Mouse (Mus musculus): ENCODE data around the gene Dkkl1. TPM values are rescaled to one million over a fixed set of nuclear protein-coding genes. Genes with fewer than 3 reads are reported as not detected.

The Dkkl1 gene
- polyA plus RNA-seq, 1 experiment = 0.51 TPM

- Histone ChIP-seq H3K4me3 (replicated peaks; ENCODE audit: insufficient read depth, low read depth, low read length) (no peak overlapping the region), H3K27ac (ENCODE audit: insufficient read depth, low read length) (no peak overlapping the region), H3K4me1 (ENCODE audit: control insufficient read depth, insufficient read depth, low read length) (no peaks in the 10 kb centered on the region; the same call in 1 of the 2 replicates), H3K27me3 (ENCODE audit: control insufficient read depth, insufficient read depth, low read length) (peaks cover 2% of the 10 kb centered on the region; the same call in 1 of the 2 replicates)
- TF ChIP-seq CTCF (IDR thresholded peaks at IDR 0.05; ENCODE audit: borderline replicate concordance, insufficient read depth, low read depth, low read length) (no peak), POLR2A (IDR thresholded peaks at IDR 0.05; ENCODE audit: borderline replicate concordance, insufficient read depth, low read length) (no peak)
- WGBS = 81% methylated on average over 10 of the region's 10 CpGs
- DNase-seq = no peak
Measured at GRCm38 (mm10) chr7:45211070-45211469, 877 bp downstream of the Dkkl1 start.

- H3K27me3 ChIP-seq (ENCODE audit: control insufficient read depth, insufficient read depth, low read length) = no peaks in the 10 kb centered on the region; the same call in 1 of the 2 replicates
- no peak for DNase-seq
- 83% methylated on average over 6 of the region's 6 CpGs for WGBS
- no peak overlapping the region for H3K27ac ChIP-seq (ENCODE audit: insufficient read depth, low read length)
- no peak overlapping the region for H3K4me3 ChIP-seq (replicated peaks; ENCODE audit: insufficient read depth, low read depth, low read length)
- TF ChIP-seq POLR2A (IDR thresholded peaks at IDR 0.05; ENCODE audit: borderline replicate concordance, insufficient read depth, low read length) = no peak
- no peak for TF ChIP-seq CTCF (IDR thresholded peaks at IDR 0.05; ENCODE audit: borderline replicate concordance, insufficient read depth, low read depth, low read length)
- H3K4me1 ChIP-seq (ENCODE audit: control insufficient read depth, insufficient read depth, low read length) = no peaks in the 10 kb centered on the region; the same call in 1 of the 2 replicates
Measured at GRCm38 (mm10) chr7:45208260-45208659, 3.7 kb downstream of the Dkkl1 start.

GRCm38 (mm10) chr7:45204380-45205143 lies 7.4 kb downstream of the Dkkl1 start, which contains the start of gene Ccdc155:
Gene Ccdc155 (minus strand): TSS chr7:45204892.
- Histone ChIP-seq H3K27ac (ENCODE audit: insufficient read depth, low read length) (peak within 1 kb of the TSS; percentile 57; the same call in 1 of the 2 replicates), H3K4me1 (ENCODE audit: control insufficient read depth, insufficient read depth, low read length) (no peaks in the 10 kb centered on the region; the same call in 1 of the 2 replicates), H3K27me3 (ENCODE audit: control insufficient read depth, insufficient read depth, low read length) (no peaks in the 10 kb centered on the region), H3K4me3 (replicated peaks; ENCODE audit: insufficient read depth, low read depth, low read length) (peak within 1 kb of the TSS; percentile 70)
- TF ChIP-seq CTCF (IDR thresholded peaks at IDR 0.05; ENCODE audit: borderline replicate concordance, insufficient read depth, low read depth, low read length) (no peak), POLR2A (IDR thresholded peaks at IDR 0.05; ENCODE audit: borderline replicate concordance, insufficient read depth, low read length) (peak; percentile 94; the same call in 1 of the 2 replicates)
- DNase-seq = peak; percentile 95 to 96
- WGBS = 6% methylated on average over 44 of the region's 44 CpGs

GRCm38 (mm10) chr7:45202654-45203053 lies 9.3 kb downstream of the Dkkl1 start:
- peaks cover 10% of the 10 kb centered on the region; the same call in 1 of the 2 replicates for H3K4me1 ChIP-seq (ENCODE audit: control insufficient read depth, insufficient read depth, low read length)
- 66% methylated on average over 10 of the region's 10 CpGs for WGBS

GRCm38 (mm10) chr7:45198961-45199360 lies 13.0 kb downstream of the Dkkl1 start:
- Histone ChIP-seq H3K27me3 (ENCODE audit: control insufficient read depth, insufficient read depth, low read length) (no peaks in the 10 kb centered on the region), H3K4me3 (replicated peaks; ENCODE audit: insufficient read depth, low read depth, low read length) (no peak overlapping the region), H3K27ac (ENCODE audit: insufficient read depth, low read length) (peak overlapping the region; percentile 47; the same call in 1 of the 2 replicates), H3K4me1 (ENCODE audit: control insufficient read depth, insufficient read depth, low read length) (peaks cover 43% of the 10 kb centered on the region)
- 72% methylated on average over 11 of the region's 11 CpGs for WGBS
- TF ChIP-seq POLR2A (IDR thresholded peaks at IDR 0.05; ENCODE audit: borderline replicate concordance, insufficient read depth, low read length) (no peak), CTCF (IDR thresholded peaks at IDR 0.05; ENCODE audit: borderline replicate concordance, insufficient read depth, low read depth, low read length) (no peak)
- no peak for DNase-seq

More at GRCm38 (mm10) chr7:45202654-45203053, 9.3 kb downstream of the Dkkl1 start:
- no peak overlapping the region for H3K4me3 ChIP-seq (replicated peaks; ENCODE audit: insufficient read depth, low read depth, low read length)
- H3K27me3 ChIP-seq (ENCODE audit: control insufficient read depth, insufficient read depth, low read length) = no peaks in the 10 kb centered on the region
- no peak for TF ChIP-seq CTCF (IDR thresholded peaks at IDR 0.05; ENCODE audit: borderline replicate concordance, insufficient read depth, low read depth, low read length)
- TF ChIP-seq POLR2A (IDR thresholded peaks at IDR 0.05; ENCODE audit: borderline replicate concordance, insufficient read depth, low read length) = no peak
- no peak for DNase-seq
- no peak overlapping the region for H3K27ac ChIP-seq (ENCODE audit: insufficient read depth, low read length)

- H3K27me3 ChIP-seq (ENCODE audit: control insufficient read depth, insufficient read depth, low read length) = no peaks in the 10 kb centered on the region
- 8% methylated on average over 5 of the region's 5 CpGs for WGBS
Measured at GRCm38 (mm10) chr7:45198435-45198834, 13.5 kb downstream of the Dkkl1 start.

GRCm38 (mm10) chr7:45196994-45197393 lies 15.0 kb downstream of the Dkkl1 start:
- H3K4me3 ChIP-seq (replicated peaks; ENCODE audit: insufficient read depth, low read depth, low read length) = no peak overlapping the region
- no peak for DNase-seq
- 80% methylated on average over 5 of the region's 5 CpGs for WGBS
- H3K27me3 ChIP-seq (ENCODE audit: control insufficient read depth, insufficient read depth, low read length) = no peaks in the 10 kb centered on the region
- TF ChIP-seq POLR2A (IDR thresholded peaks at IDR 0.05; ENCODE audit: borderline replicate concordance, insufficient read depth, low read length) (no peak), CTCF (IDR thresholded peaks at IDR 0.05; ENCODE audit: borderline replicate concordance, insufficient read depth, low read depth, low read length) (no peak)
- H3K27ac ChIP-seq (ENCODE audit: insufficient read depth, low read length) = no peak overlapping the region
- H3K4me1 ChIP-seq (ENCODE audit: control insufficient read depth, insufficient read depth, low read length) = peaks cover 58% of the 10 kb centered on the region

More at GRCm38 (mm10) chr7:45198435-45198834, 13.5 kb downstream of the Dkkl1 start:
- no peak for TF ChIP-seq POLR2A (IDR thresholded peaks at IDR 0.05; ENCODE audit: borderline replicate concordance, insufficient read depth, low read length)
- peak; percentile 98 for TF ChIP-seq CTCF (IDR thresholded peaks at IDR 0.05; ENCODE audit: borderline replicate concordance, insufficient read depth, low read depth, low read length)
- H3K4me1 ChIP-seq (ENCODE audit: control insufficient read depth, insufficient read depth, low read length) = peaks cover 48% of the 10 kb centered on the region
- peak overlapping the region; percentile 47 for H3K27ac ChIP-seq (ENCODE audit: insufficient read depth, low read length)
- peak; percentile 91 to 93 for DNase-seq
- no peak overlapping the region for H3K4me3 ChIP-seq (replicated peaks; ENCODE audit: insufficient read depth, low read depth, low read length)

GRCm38 (mm10) chr7:45196176-45196535 lies 15.8 kb downstream of the Dkkl1 start:
- WGBS = 81% methylated on average over 4 of the region's 4 CpGs
- DNase-seq = no peak
- TF ChIP-seq CTCF (IDR thresholded peaks at IDR 0.05; ENCODE audit: borderline replicate concordance, insufficient read depth, low read depth, low read length) (no peak), POLR2A (IDR thresholded peaks at IDR 0.05; ENCODE audit: borderline replicate concordance, insufficient read depth, low read length) (no peak)
- Histone ChIP-seq H3K4me1 (ENCODE audit: control insufficient read depth, insufficient read depth, low read length) (peaks cover 67% of the 10 kb centered on the region), H3K27ac (ENCODE audit: insufficient read depth, low read length) (peak overlapping the region; percentile 98), H3K4me3 (replicated peaks; ENCODE audit: insufficient read depth, low read depth, low read length) (no peak overlapping the region), H3K27me3 (ENCODE audit: control insufficient read depth, insufficient read depth, low read length) (no peaks in the 10 kb centered on the region)
